Mouse (Mus musculus): ENCODE results near the gene Tubd1. TPM values are rescaled to one million over a fixed set of nuclear protein-coding genes. Genes with fewer than 3 reads are reported as not detected.

Tubd1 gene
- 1.3 and 1.9 TPM in 2 replicates for polyA plus RNA-seq (2012; rRNA removed)

DNA sequence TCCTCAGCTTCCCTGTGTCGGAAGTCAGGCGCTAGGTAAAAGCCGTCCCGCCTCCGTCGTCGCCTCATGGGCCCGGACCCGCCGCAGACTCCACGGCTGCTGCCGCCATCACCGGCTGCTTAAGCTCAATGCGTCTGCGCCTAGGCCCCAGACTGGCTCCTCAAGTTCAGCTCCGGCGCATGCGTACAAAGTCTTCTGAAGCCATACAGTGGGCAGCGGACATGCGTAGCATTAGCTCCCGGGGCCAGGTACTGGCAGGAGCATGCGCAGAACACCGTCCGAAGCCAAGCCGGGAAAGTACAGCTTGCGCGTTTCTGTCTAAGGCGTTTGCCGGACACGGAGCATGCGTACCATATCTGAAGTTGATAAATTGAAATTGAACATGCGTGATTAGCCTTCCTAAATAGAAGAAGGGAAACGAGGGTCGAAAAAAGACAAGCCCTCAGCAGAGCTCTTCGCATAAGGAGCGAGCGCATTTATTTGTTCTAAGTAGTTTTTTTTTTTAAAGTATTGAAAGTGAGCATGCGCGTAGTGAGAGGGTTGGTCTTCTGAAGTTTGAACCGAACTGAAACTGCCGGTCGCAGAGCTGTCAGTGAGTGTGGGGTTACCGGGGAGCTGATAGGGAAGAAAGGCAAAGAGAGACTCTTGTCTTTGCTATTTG lies at the start of gene Tubd1, which contains the start of gene Rps6kb1:
Tubd1 (plus strand) TSS at position 353 of the 661 bp plus-strand sequence.
Rps6kb1 (minus strand) TSS at position 167 of the 661 bp plus-strand sequence.

Other genes with a start within 250 kb of the Tubd1 start
- 17.0 and 23.0 TPM in 2 replicates for gene Med13, start 187.4 kb upstream of the Tubd1 start, polyA plus RNA-seq (2012; rRNA removed)
- 3.2 TPM in 2 replicates for gene Rnft1, start 60.3 kb upstream of the Tubd1 start, polyA plus RNA-seq (2012; rRNA removed)
- 4.4 and 8.0 TPM in 2 replicates for gene Rps6kb1, start 186 bp upstream of the Tubd1 start, polyA plus RNA-seq (2012; rRNA removed)
- 29.3 and 34.4 TPM in 2 replicates for gene Vmp1, start 138.8 kb downstream of the Tubd1 start, polyA plus RNA-seq (2012; rRNA removed)
- gene Ptrh2, start 139.0 kb downstream of the Tubd1 start, polyA plus RNA-seq (2012; rRNA removed) = 4.0 and 4.6 TPM in 2 replicates
- gene Cltc, start 212.6 kb downstream of the Tubd1 start, polyA plus RNA-seq (2012; rRNA removed) = 63.1 and 65.7 TPM in 2 replicates